Mouse (Mus musculus) CH12.LX (cell line): ENCODE data around the gene Pmch. TPM values are rescaled to one million over a fixed set of nuclear protein-coding genes. Genes with fewer than 3 reads are reported as not detected.

Experiments used
- DNase-seq: peaks from one replicate; pipeline ENCODE4 v3.0.0-alpha.2; 2013; ENCODE audit errors: extremely low read depth
- H3K27ac ChIP-seq: 2 replicates; pipeline ENCODE4 v1.5.1; 2012; ENCODE audit warnings: low read depth, mild to moderate bottlenecking, control low read depth, moderate library complexity; ENCODE audit not compliant: insufficient read depth
- H3K27me3 ChIP-seq: replicated peaks from 2 replicates; pipeline ENCODE3; 2012; ENCODE audit warnings: inconsistent platforms
- H3K36me3 ChIP-seq, 2 experiments: replicated peaks in 1 of 2; 2 replicates each; pipeline versions ENCODE3 to v1.6.1; 2012; ENCODE audit warnings: inconsistent platforms in 1 of 2, low read length in 1 of 2, mild to moderate bottlenecking in 1 of 2, mixed read lengths in 1 of 2, moderate library complexity in 1 of 2; ENCODE audit not compliant: control insufficient read depth in 1 of 2, insufficient read depth in 1 of 2
- H3K4me1 ChIP-seq, 2 experiments: 2 replicates each; pipeline ENCODE4 v1.6.1; 2012; ENCODE audit warnings: inconsistent platforms in 1 of 2, moderate library complexity in 1 of 2; ENCODE audit not compliant: insufficient read depth in 2 of 2, control insufficient read depth in 1 of 2
- H3K4me2 ChIP-seq: 2 replicates; pipeline ENCODE4 v1.6.1; 2012; ENCODE audit warnings: low read depth, mild to moderate bottlenecking, control low read depth; ENCODE audit not compliant: poor library complexity, insufficient read depth, severe bottlenecking
- H3K4me3 ChIP-seq, 3 experiments: fragments of 150-350 bp in 1 of 3; sonication (generic) in 1 of 3; replicated peaks in 1 of 3; 2 replicates each; pipeline versions ENCODE3 to v1.5.1; 2011 to 2012; ENCODE audit warnings: low read depth in 2 of 3, low read length in 2 of 3, mild to moderate bottlenecking in 2 of 3, moderate library complexity in 2 of 3, control low read depth in 1 of 3, improper control_type of control experiment in 1 of 3, inconsistent platforms in 1 of 3, mixed read lengths in 1 of 3; ENCODE audit not compliant: poor library complexity in 1 of 3
- H3K79me2 ChIP-seq: replicated peaks from 2 replicates; pipeline ENCODE4 v1.6.1; 2012; ENCODE audit warnings: mild to moderate bottlenecking, moderate library complexity; ENCODE audit not compliant: control insufficient read depth, poor library complexity, insufficient read depth, severe bottlenecking; ENCODE audit errors: extremely low read depth
- H3K9ac ChIP-seq: 2 replicates; pipeline ENCODE4 v1.6.1; 2012; ENCODE audit warnings: low read depth, mild to moderate bottlenecking, control low read depth, moderate library complexity; ENCODE audit not compliant: insufficient read depth
- H3K9me3 ChIP-seq: replicated peaks from 2 replicates; pipeline ENCODE3; 2012; ENCODE audit warnings: low read length, inconsistent platforms, mixed read lengths
- BHLHE40 ChIP-seq: IDR thresholded peaks from 2 replicates; pipeline ENCODE4 v1.6.1; 2011; ENCODE audit warnings: mild to moderate bottlenecking, low read depth, low read length, improper control_type of control experiment
- CHD2 ChIP-seq: IDR thresholded peaks from 2 replicates; pipeline ENCODE4 v1.6.1; 2011; ENCODE audit warnings: low read length, improper control_type of control experiment
- CTCF ChIP-seq, 2 experiments: IDR thresholded peaks in 1 of 2; conservative IDR thresholded peaks in 1 of 2; 2 replicates each; pipeline ENCODE4 v1.5.1; 2011 to 2012; ENCODE audit warnings: low read depth in 2 of 2, low read length in 2 of 2, improper control_type of control experiment in 1 of 2, inconsistent platforms in 1 of 2, mild to moderate bottlenecking in 1 of 2, moderate library complexity in 1 of 2
- EP300 ChIP-seq: IDR thresholded peaks from 2 replicates; pipeline ENCODE4 v1.6.1; 2011; ENCODE audit warnings: low read length, improper control_type of control experiment
- ETS1 ChIP-seq: conservative IDR thresholded peaks from 2 replicates; pipeline ENCODE4 v1.6.1; 2012; ENCODE audit warnings: low read depth, mild to moderate bottlenecking, inconsistent platforms, low read length, improper control_type of control experiment, moderate library complexity
- HCFC1 ChIP-seq: IDR thresholded peaks from 2 replicates; pipeline ENCODE4 v1.6.1; 2012; ENCODE audit warnings: low read depth, mild to moderate bottlenecking, inconsistent platforms, low read length, improper control_type of control experiment
- IRF4 ChIP-seq: IDR thresholded peaks from 2 replicates; pipeline ENCODE4 v1.6.1; 2014; ENCODE audit warnings: low read depth, mild to moderate bottlenecking, inconsistent platforms, low read length, improper control_type of control experiment
- JUN ChIP-seq: IDR thresholded peaks from 2 replicates; pipeline ENCODE4 v1.6.1; 2011; ENCODE audit warnings: low read depth, mild to moderate bottlenecking, low read length, improper control_type of control experiment, moderate library complexity; ENCODE audit not compliant: insufficient read depth
- JUND ChIP-seq: conservative IDR thresholded peaks from 2 replicates; pipeline ENCODE4 v1.6.1; 2011; ENCODE audit warnings: low read depth, low read length, improper control_type of control experiment
- MAFK ChIP-seq: IDR thresholded peaks from 2 replicates; pipeline ENCODE4 v1.6.1; 2011; ENCODE audit warnings: low read length, improper control_type of control experiment; ENCODE audit not compliant: insufficient replicate concordance
- MAX ChIP-seq: IDR thresholded peaks from 2 replicates; pipeline ENCODE4 v1.6.1; 2011; ENCODE audit warnings: low read length, improper control_type of control experiment
- MAZ ChIP-seq: IDR thresholded peaks from 2 replicates; pipeline ENCODE4 v1.6.1; 2012; ENCODE audit warnings: low read depth, mild to moderate bottlenecking, inconsistent platforms, low read length, improper control_type of control experiment, moderate library complexity
- MEF2A ChIP-seq: IDR thresholded peaks from 2 replicates; pipeline ENCODE4 v1.6.1; 2014; ENCODE audit warnings: low read depth, mild to moderate bottlenecking, inconsistent platforms, low read length, improper control_type of control experiment, borderline replicate concordance
- MXI1 ChIP-seq: IDR thresholded peaks from 2 replicates; pipeline ENCODE4 v1.6.1; 2011; ENCODE audit warnings: mild to moderate bottlenecking, low read depth, low read length, improper control_type of control experiment
- MYC ChIP-seq: IDR thresholded peaks from 2 replicates; pipeline ENCODE4 v1.6.1; 2011; ENCODE audit warnings: low read depth, mild to moderate bottlenecking, improper control_type of control experiment, low read length
- POLR2A ChIP-seq: IDR thresholded peaks from 2 replicates; pipeline ENCODE4 v1.6.1; 2011; ENCODE audit warnings: low read depth, mild to moderate bottlenecking, improper control_type of control experiment, low read length
- POLR2AphosphoS2 ChIP-seq: IDR thresholded peaks from 2 replicates; pipeline ENCODE4 v1.6.1; 2011; ENCODE audit warnings: low read depth, low read length, improper control_type of control experiment
- RAD21 ChIP-seq: IDR thresholded peaks from 2 replicates; pipeline ENCODE4 v1.6.1; 2011; ENCODE audit warnings: low read depth, mild to moderate bottlenecking, low read length, improper control_type of control experiment, moderate library complexity
- RCOR1 ChIP-seq: conservative IDR thresholded peaks from 2 replicates; pipeline ENCODE4 v1.6.1; 2012; ENCODE audit warnings: low read depth, mild to moderate bottlenecking, inconsistent platforms, low read length, improper control_type of control experiment
- SIN3A ChIP-seq: IDR thresholded peaks from 2 replicates; pipeline ENCODE4 v1.6.1; 2012; ENCODE audit warnings: low read length, improper control_type of control experiment, inconsistent platforms
- TBP ChIP-seq: conservative IDR thresholded peaks from 2 replicates; pipeline ENCODE4 v1.6.1; 2011; ENCODE audit warnings: low read depth, low read length, improper control_type of control experiment
- TCF12 ChIP-seq: IDR thresholded peaks from 2 replicates; pipeline ENCODE4 v1.6.1; 2014; ENCODE audit warnings: low read depth, mild to moderate bottlenecking, inconsistent platforms, low read length, improper control_type of control experiment
- USF1 ChIP-seq: IDR thresholded peaks from 2 replicates; pipeline ENCODE4 v1.6.1; 2014; ENCODE audit warnings: low read depth, mild to moderate bottlenecking, inconsistent platforms, low read length, improper control_type of control experiment
- USF2 ChIP-seq: conservative IDR thresholded peaks from 2 replicates; pipeline ENCODE4 v1.6.1; 2011; ENCODE audit warnings: low read depth, low read length, improper control_type of control experiment
- ZC3H11A ChIP-seq: IDR thresholded peaks from 2 replicates; pipeline ENCODE4 v1.6.1; 2012; ENCODE audit warnings: low read depth, mild to moderate bottlenecking, inconsistent platforms, low read length, improper control_type of control experiment
- ZMIZ1 ChIP-seq: IDR thresholded peaks from 2 replicates; pipeline ENCODE4 v1.6.1; 2012; ENCODE audit warnings: low read depth, mild to moderate bottlenecking, inconsistent platforms, low read length, improper control_type of control experiment
- ZNF384 ChIP-seq: IDR thresholded peaks from 2 replicates; pipeline ENCODE4 v1.6.1; 2012; ENCODE audit warnings: low read depth, low read length, improper control_type of control experiment, inconsistent platforms
- dilution Hi-C: fragments of 300-500 bp; cut with MboI; formaldehyde crosslinking; loops from 2 replicates; pipeline ENCODE4 v1.14.3; 2020; ENCODE audit warnings: low sequenced_read_pairs; ENCODE audit not compliant: extremely low pct_unique_long_range_greater_than_20kb, extremely low pct_ligation_motif_present
- in situ Hi-C: fragments of 300-500 bp; cut with MboI; formaldehyde crosslinking; loops from 3 replicates; pipeline ENCODE4 v1.14.3; 2019; ENCODE audit warnings: low sequenced_read_pairs, low pct_ligation_motif_present, low pct_unique_long_range_greater_than_20kb, mixed read lengths
- polyA plus RNA-seq: library from polyadenylated mRNA; unstranded; fragments of >175 nt; gene quantifications from 2 replicates; pipeline ENCODE4 v1.2.1, GENCODE M21; 2012; ENCODE audit warnings: low read depth; ENCODE audit not compliant: insufficient read length
- total RNA-seq, 2 experiments: library from RNA; depleted of rRNA; stranded (reverse); fragments of 300-350 nt in 1 of 2; fragments of >200 nt in 1 of 2; gene quantifications; 2 replicates each; pipeline ENCODE4 v1.2.3; 2012 to 2014

The Pmch gene
- total and polyA plus RNA-seq, 3 experiments: 0.17 to 0.41 TPM; not detected in 1

DNA sequence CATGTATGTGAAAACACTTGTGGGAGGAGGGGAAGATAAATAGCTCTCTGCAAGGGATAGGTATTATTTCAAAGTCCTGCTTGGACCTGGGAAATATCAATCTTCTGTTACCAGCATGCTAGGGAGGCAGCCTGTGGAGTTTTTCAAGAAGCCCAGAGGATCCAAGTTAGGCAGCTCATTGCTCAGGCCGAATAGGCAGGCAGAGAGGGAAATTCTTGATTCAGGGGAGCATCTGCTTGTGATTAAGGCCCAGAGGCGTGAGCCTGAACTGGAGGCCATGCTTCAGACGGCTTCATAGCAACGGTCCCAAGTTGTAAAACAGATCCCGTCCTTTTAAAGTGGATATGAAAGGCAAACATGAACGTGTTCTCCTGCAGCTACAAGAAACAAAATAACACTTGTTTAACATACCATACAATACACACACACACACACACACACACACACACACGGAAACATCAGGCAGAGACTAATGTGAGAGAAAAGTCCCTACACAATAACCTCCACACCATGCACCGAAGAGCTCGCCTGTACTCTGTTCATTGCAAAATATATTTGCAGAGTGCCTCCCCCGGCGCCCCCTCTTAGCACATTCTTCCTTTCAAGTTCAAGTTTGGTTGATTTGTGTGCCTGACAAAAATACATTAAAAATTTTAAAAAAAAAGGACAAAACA lies 44.6 kb upstream of the Pmch start:
- Histone ChIP-seq H3K27me3 (peaks cover 24% of the 10 kb centered on the region), H3K4me2 (no peak overlapping the region), H3K36me3 (no peaks in the 10 kb centered on the region), H3K4me3 (no peak overlapping the region), H3K79me2 (no peaks in the 10 kb centered on the region), H3K9ac (no peak overlapping the region), H3K27ac (no peak overlapping the region), H3K9me3 (no peaks in the 10 kb centered on the region), H3K4me1 (no peaks in the 10 kb centered on the region)
- TF ChIP-seq HCFC1: no peak
- no peak for TF ChIP-seq CHD2
- TF ChIP-seq CTCF (conservative IDR thresholded peaks at IDR 0.05 in 1 of 2, IDR thresholded peaks at IDR 0.05 in 1 of 2; ENCODE audit: low read depth in 2 of 2, low read length in 2 of 2): no peak
- no peak for TF ChIP-seq TCF12
- in situ Hi-C loops (no loop called here), dilution Hi-C loops (no loop called here)
- no peak for DNase-seq

DNA sequence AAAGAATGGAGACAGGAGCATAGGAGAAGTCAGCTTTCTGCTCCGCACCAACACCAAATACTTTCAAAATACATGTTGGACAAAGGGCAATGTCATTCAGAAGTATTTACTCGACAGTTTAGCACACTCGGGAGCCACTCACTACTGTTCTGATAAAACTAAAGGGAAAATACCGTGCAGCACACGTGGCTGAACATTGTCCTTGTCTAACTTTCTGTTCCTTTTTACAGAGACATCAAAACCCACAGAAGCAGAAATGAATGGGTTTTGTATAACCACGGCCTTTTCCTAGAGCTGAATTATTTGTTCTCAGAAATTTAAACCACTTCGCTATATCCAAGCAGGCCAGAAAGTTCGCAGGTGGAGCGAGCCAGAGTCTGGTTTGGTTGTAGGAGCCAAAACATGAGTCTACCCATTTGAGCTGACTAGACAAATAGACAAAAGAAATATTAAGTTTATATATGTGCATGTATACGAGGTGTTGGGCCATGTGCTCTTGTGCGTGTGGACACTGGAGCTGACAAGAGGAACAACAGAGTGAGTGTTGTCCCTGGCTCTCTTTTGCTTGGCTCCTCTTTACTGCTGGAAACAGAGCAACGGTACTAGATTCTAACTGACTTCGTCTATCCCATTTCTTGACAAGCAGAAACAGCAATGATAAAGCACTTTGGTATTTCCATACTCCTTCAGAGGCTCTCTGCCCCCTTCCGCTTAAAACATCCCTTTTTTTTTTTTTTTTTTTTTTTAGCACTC lies 36.5 kb upstream of the Pmch start:
- dilution Hi-C loops: no loop called here
- Histone ChIP-seq H3K27ac (peak overlapping the region; percentile 97), H3K4me2 (peak overlapping the region; percentile 41), H3K4me1 (peaks cover 4 to 15% of the 10 kb centered on the region in 2 experiments), H3K9me3 (no peaks in the 10 kb centered on the region), H3K36me3 (no peaks in the 10 kb centered on the region), H3K79me2 (no peaks in the 10 kb centered on the region), H3K9ac (no peak overlapping the region), H3K27me3 (peaks cover 30% of the 10 kb centered on the region), H3K4me3 (no peak overlapping the region)
- peak; percentile 87 for DNase-seq
- in situ Hi-C loops: no loop called here
- TF ChIP-seq ETS1: peak; percentile 80
- peak; percentile 94 for TF ChIP-seq MAX
- TF ChIP-seq RAD21: no peak; the same call in 1 of the 2 replicates
- TF ChIP-seq ZC3H11A: no peak
- peak; percentile 57; the same call in 1 of the 2 replicates for TF ChIP-seq MAZ
- TF ChIP-seq MEF2A: peak; percentile 91
- peak; percentile 63; the same call in 1 of the 2 replicates for TF ChIP-seq CHD2
- TF ChIP-seq JUND: peak; percentile 80
- peak; percentile 91 for TF ChIP-seq RCOR1
- peak; percentile 66; the same call in 1 of the 2 replicates for TF ChIP-seq TBP
- peak; percentile 93 for TF ChIP-seq MAFK
- TF ChIP-seq TCF12: peak; percentile 78; the same call in 1 of the 2 replicates
- peak; percentile 49; the same call in 1 of the 2 replicates for TF ChIP-seq USF2
- TF ChIP-seq MXI1: peak; percentile 86
- peak; percentile 83 for TF ChIP-seq ZNF384
- TF ChIP-seq POLR2A: no peak
- peak; percentile 98 for TF ChIP-seq BHLHE40
- peak; percentile 98 for TF ChIP-seq MYC
- TF ChIP-seq IRF4: peak; percentile 97
- TF ChIP-seq POLR2AphosphoS2: no peak
- TF ChIP-seq EP300: peak; percentile 96
- no peak for TF ChIP-seq ZMIZ1
- TF ChIP-seq SIN3A: peak; percentile 53
- peak; percentile 52 for TF ChIP-seq USF1
- TF ChIP-seq JUN: peak; percentile 69; the same call in 1 of the 2 replicates
